Mouse (Mus musculus) forebrain, postnatal 0 days (tissue): ENCODE data around the gene Hck. TPM values are rescaled to one million over a fixed set of nuclear protein-coding genes. Genes with fewer than 3 reads are reported as not detected.

Experiments
- ATAC-seq: fragments of 200-750 bp; cut with Nextera tagmentation; 2 replicates; pipeline ENCODE4 v1.8.0; 2017; ENCODE audit warnings: mild to moderate bottlenecking, moderate library complexity
- DNase-seq: peaks from one replicate; pipeline ENCODE4 v3.0.0-alpha.2; 2015
- H3K27ac ChIP-seq: fragments of 300-500 bp; sonication (generic); 2 replicates; pipeline ENCODE4 v1.5.1; 2014; ENCODE audit warnings: low read depth, mild to moderate bottlenecking, antibody characterized with exemption, low read length, moderate library complexity, mixed read lengths
- H3K27me3 ChIP-seq: fragments of 300-500 bp; sonication (generic); 2 replicates; pipeline ENCODE4 v1.6.1; 2014; ENCODE audit warnings: mild to moderate bottlenecking, low read length, mixed read lengths; ENCODE audit not compliant: insufficient read depth
- H3K36me3 ChIP-seq: fragments of 300-500 bp; sonication (generic); 2 replicates; pipeline ENCODE4 v1.6.1; 2014; ENCODE audit warnings: mild to moderate bottlenecking, moderate library complexity; ENCODE audit not compliant: insufficient read depth
- H3K4me1 ChIP-seq: fragments of 300-500 bp; sonication (generic); 2 replicates; pipeline ENCODE4 v1.6.1; 2014; ENCODE audit warnings: antibody characterized with exemption; ENCODE audit not compliant: insufficient read depth
- H3K4me2 ChIP-seq: fragments of 300-500 bp; sonication (generic); 2 replicates; pipeline ENCODE4 v1.6.1; 2014; ENCODE audit warnings: low read depth, mild to moderate bottlenecking, moderate library complexity
- H3K4me3 ChIP-seq: fragments of 300-500 bp; sonication (generic); 2 replicates; pipeline ENCODE4 v1.5.1; 2014; ENCODE audit warnings: low read depth, low read length, mixed read lengths
- H3K9ac ChIP-seq: fragments of 300-500 bp; sonication (generic); 2 replicates; pipeline ENCODE4 v1.6.1; 2014; ENCODE audit warnings: mild to moderate bottlenecking
- H3K9me3 ChIP-seq: fragments of 300-500 bp; sonication (generic); 2 replicates; pipeline ENCODE4 v1.6.1; 2016; ENCODE audit warnings: low read length
- CTCF ChIP-seq: sonication (generic); IDR thresholded peaks from 2 replicates; pipeline ENCODE4 v1.5.1; 2016; ENCODE audit warnings: antibody characterized with exemption, control low read depth, low read depth
- WGBS: fragments of 180-500 bp; shearing (Covaris S2); extraction: QIAGEN DNeasy Blood & Tissue Kit; methylation state at CpG from one replicate; pipeline ENCODE4 v1.1.7; 2014; 5-methylcytosine and 5-hydroxymethylcytosine counted together
- polyA plus RNA-seq: library from polyadenylated mRNA; unstranded; fragments of >200 nt; fragmentation: Nextera tagmentation; extraction: Ambion mirVana; gene quantifications from 2 replicates; pipeline ENCODE4 v1.2.1, GENCODE M21; 2015
- total RNA-seq: library from RNA; depleted of rRNA; stranded (reverse); fragments of >200 nt; gene quantifications from 2 replicates; pipeline ENCODE4 v1.2.3, GENCODE M21; 2014

Hck gene
- total and polyA plus RNA-seq, 2 experiments from 2014 or later, result 3.1 to 3.5 TPM

DNA sequence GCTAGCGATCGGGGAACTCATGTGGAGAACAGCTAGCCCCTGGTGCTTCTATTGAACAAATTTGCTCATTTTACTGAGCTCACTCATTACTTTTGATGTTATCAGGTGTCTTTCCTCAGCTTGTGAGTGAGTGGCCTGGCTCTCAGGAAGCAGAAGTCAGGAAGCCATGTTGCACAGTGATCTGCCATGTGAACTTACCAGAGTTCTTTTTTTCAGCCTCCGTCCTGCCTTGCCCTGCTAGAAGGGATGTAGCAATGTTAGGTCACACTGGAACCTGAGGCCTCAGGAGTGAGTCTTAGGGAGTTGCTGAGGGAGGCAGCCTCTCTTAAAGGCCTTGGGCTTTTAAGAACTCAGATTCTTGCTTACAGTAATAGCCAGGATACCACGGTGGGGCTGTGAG, 24.4 kb upstream of the Hck start:
- DNase-seq, result no peak
- H3K9ac ChIP-seq, result no peak overlapping the region
- H3K4me3 ChIP-seq, result no peak overlapping the region
- no peaks in the 10 kb centered on the region for H3K4me1 ChIP-seq
- WGBS, result 88% methylated on average over 4 of the region's 4 CpGs
- H3K36me3 ChIP-seq, result no peaks in the 10 kb centered on the region
- no peak overlapping the region for H3K4me2 ChIP-seq
- no peak overlapping the region for H3K27ac ChIP-seq
- H3K27me3 ChIP-seq, result 0 out of 2 replicates have a peak, but pooled peaks cover 4% of the 10 kb centered on the region
- no peak for ATAC-seq
- H3K9me3 ChIP-seq, result no peaks in the 10 kb centered on the region
- TF ChIP-seq CTCF, result no peak

DNA sequence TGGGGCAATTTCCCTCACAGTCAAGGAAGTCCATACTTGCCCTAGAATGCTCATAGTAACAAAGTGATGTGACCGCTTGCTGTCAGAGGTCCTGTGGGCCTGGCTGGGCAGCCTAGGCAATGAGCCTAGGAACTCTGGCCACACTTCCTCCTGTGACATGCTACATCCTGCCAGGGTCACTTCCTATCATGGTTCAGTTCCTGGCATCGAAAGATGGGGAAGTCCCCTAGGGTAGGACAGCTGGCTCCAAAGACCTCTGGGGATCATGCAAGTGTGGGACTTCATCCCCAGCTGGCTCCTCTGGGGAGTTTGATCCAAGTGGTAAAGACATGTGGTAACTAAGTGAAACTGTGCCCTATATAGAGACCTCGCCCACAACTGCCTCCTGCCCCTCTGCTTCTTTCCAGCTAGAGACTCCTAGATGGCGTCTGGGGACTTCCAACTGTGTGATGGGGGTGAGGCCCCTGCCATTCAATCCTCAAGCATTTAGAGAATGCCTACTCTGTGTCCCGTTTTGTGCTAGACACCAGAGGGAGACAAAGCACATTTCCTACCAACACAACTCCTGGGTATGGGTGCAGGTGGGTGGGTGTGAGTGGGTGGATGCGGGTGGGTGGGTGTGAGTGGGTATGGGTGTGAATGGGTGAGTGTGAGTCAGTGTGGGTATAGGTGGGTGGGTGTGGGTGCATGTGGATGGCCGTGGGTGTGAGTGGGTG, 23.8 kb upstream of the Hck start:
- Histone ChIP-seq H3K9me3 (no peaks in the 10 kb centered on the region), H3K27ac (no peak overlapping the region), H3K4me2 (no peak overlapping the region), H3K27me3 (0 out of 2 replicates have a peak, but pooled peaks cover 4% of the 10 kb centered on the region), H3K9ac (no peak overlapping the region), H3K4me3 (no peak overlapping the region), H3K36me3 (no peaks in the 10 kb centered on the region), H3K4me1 (no peaks in the 10 kb centered on the region)
- TF ChIP-seq CTCF, result no peak
- ATAC-seq (no peak), DNase-seq (no peak)
- 69% methylated on average over 7 of the region's 7 CpGs for WGBS

DNA sequence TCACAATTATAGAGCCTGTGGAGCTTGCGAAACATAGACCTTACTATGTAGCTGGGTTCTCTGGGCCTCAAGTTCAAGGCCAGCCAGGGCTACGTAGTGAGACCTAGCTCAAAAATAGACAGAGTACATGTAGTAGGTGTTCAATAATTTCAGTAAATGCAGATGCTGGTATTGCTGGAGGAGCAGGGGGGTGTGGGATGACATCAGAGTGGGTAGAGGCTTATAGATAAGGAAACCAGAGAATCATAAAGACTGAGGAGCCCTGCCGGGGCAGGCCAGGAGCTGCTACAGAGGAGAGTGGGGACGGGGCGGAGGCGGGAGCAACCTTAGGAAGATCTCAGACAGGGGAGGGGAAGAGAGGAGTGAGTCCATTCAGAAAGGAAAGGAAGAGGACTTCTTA, 22.7 kb upstream of the Hck start:
- Histone ChIP-seq H3K4me2 (no peak overlapping the region), H3K9me3 (no peaks in the 10 kb centered on the region), H3K27me3 (0 out of 2 replicates have a peak, but pooled peaks cover 4% of the 10 kb centered on the region), H3K27ac (no peak overlapping the region), H3K9ac (no peak overlapping the region), H3K36me3 (no peaks in the 10 kb centered on the region), H3K4me1 (no peaks in the 10 kb centered on the region), H3K4me3 (no peak overlapping the region)
- DNase-seq (no peak), ATAC-seq (no peak)
- TF ChIP-seq CTCF, result no peak
- WGBS, result 88% methylated on average over 6 of the region's 6 CpGs

DNA sequence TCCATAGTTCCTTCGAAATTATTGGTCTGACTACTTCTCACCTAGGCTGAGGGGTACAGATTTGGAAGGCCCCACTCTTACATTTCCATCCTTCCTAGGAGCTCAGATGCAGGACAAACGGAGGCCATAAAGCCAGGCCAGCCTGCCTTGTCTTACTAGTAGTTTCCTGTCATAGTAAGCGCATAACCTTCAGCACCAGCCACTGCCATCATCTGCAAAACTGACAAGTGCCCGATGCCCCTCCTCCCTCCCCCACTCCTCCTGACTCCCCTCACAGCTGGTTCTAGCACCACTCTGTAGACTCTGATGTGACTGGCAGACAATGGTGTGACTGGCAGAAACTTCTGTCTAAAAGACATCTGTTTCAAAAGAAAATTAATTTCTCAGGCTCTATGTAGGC, 22.1 kb upstream of the Hck start:
- H3K27ac ChIP-seq, result no peak overlapping the region
- no peak overlapping the region for H3K4me2 ChIP-seq
- ATAC-seq, result no peak
- no peaks in the 10 kb centered on the region for H3K27me3 ChIP-seq
- no peak for TF ChIP-seq CTCF
- WGBS, result 81% methylated on average over 4 of the region's 4 CpGs
- DNase-seq, result no peak
- no peaks in the 10 kb centered on the region for H3K4me1 ChIP-seq
- no peak overlapping the region for H3K4me3 ChIP-seq
- no peaks in the 10 kb centered on the region for H3K36me3 ChIP-seq
- no peak overlapping the region for H3K9ac ChIP-seq
- no peaks in the 10 kb centered on the region for H3K9me3 ChIP-seq

DNA sequence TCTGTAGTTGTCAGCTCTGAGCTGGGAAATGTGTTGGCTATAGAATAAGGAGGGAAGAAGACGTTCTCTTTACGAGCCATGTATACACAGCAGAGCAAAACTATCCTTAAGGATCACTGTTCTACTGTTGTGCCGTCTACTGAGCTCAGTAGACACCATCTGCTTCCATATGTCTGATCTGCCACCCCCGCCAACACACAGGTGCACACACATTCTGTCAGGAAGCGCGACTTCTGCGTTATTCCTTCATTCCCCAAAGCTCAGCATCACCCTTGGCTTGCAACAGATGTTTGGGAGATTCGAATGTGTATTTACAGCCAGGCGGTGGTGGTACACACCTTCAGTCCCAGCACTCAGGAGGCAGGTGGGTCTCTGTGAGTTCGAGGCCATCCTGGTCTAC, 21.2 kb upstream of the Hck start:
- DNase-seq (no peak), ATAC-seq (no peak; the same call in 1 of the 2 replicates)
- Histone ChIP-seq H3K4me2 (no peak overlapping the region), H3K27ac (no peak overlapping the region), H3K9ac (no peak overlapping the region), H3K4me3 (no peak overlapping the region), H3K27me3 (no peaks in the 10 kb centered on the region), H3K36me3 (no peaks in the 10 kb centered on the region), H3K4me1 (no peaks in the 10 kb centered on the region), H3K9me3 (no peaks in the 10 kb centered on the region)
- 78% methylated on average over 10 of the region's 10 CpGs for WGBS
- no peak for TF ChIP-seq CTCF

DNA sequence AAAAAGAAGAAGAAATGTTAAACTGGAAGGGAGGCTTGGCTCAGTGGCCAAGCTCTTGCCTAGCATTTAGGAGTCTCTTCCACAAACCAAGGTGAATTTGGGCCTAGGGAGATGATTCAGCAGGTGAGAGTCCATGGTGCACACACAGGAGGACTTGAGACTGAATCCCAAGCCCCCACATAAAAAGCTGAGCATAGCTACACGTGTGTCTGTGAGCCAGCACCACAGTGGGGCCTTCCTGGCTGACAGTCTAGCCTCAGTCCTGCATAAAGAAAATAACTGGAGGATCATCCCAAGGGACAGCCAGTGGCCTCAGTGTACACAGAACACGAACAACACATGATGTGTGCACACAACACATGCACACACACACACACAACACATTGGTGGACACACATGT, 19.0 kb upstream of the Hck start:
- no peak overlapping the region for H3K4me2 ChIP-seq
- H3K27ac ChIP-seq, result no peak overlapping the region
- no peaks in the 10 kb centered on the region for H3K27me3 ChIP-seq
- no peak for TF ChIP-seq CTCF
- no peak overlapping the region for H3K9ac ChIP-seq
- no peaks in the 10 kb centered on the region for H3K36me3 ChIP-seq
- DNase-seq (no peak), ATAC-seq (no peak)
- H3K4me1 ChIP-seq, result no peaks in the 10 kb centered on the region
- H3K4me3 ChIP-seq, result no peak overlapping the region
- H3K9me3 ChIP-seq, result no peaks in the 10 kb centered on the region
- 63% methylated on average over 2 of the region's 2 CpGs for WGBS

DNA sequence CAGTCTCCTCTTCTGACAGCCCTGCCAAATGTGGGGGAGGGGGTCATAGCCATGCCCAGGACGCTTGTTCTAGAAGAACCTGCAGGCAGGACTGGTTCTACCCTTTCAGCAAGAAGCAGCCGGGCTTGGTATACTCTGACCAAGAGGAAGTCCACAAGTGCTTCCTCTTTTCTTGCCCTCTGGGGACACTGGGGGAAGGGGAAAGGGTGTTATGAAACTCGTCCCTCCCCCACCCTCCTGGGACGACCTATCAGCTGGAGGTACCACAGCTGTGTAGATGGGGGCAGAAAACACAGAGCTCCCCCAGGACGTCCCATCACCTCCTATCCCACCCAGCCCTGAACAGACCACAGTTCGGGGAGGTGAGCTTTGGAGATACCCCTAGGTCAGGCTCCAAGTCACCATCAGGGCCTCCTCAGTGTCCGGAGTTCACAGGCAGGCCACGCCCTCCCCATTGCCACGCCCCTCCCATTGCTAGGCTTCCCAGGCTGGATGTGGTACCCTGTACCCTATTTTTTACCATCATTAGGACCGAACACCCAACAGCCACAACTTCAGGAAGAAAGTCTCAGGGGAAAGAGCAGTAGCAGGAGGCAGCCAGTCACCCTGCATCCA, 17.6 kb upstream of the Hck start:
- H3K27ac ChIP-seq, result no peak overlapping the region
- no peaks in the 10 kb centered on the region for H3K4me1 ChIP-seq
- no peak overlapping the region for H3K4me3 ChIP-seq
- H3K27me3 ChIP-seq, result no peaks in the 10 kb centered on the region
- H3K9ac ChIP-seq, result no peak overlapping the region
- ATAC-seq, result no peak
- WGBS, result 48% methylated on average over 10 of the region's 10 CpGs
- H3K36me3 ChIP-seq, result no peaks in the 10 kb centered on the region
- TF ChIP-seq CTCF, result no peak
- no peak overlapping the region for H3K4me2 ChIP-seq
- DNase-seq, result no peak
- no peaks in the 10 kb centered on the region for H3K9me3 ChIP-seq
